Mouse (Mus musculus) brain, adult 2 months (tissue): Measurements from ENCODE around the gene Tuba1a.

ENCODE experiments used
- DNase-seq: peaks from one replicate; pipeline ENCODE4 v3.0.0; 2011; ENCODE audit warnings: low read depth, low spot score

The Tuba1a gene

GRCm38 (mm10) chr15:98956000-98956399 is 2.5 kb upstream of the Tuba1a start:
- DNase-seq: peak; percentile 16

- peak; percentile 43 for DNase-seq
Observed at GRCm38 (mm10) chr15:98955324-98955723, 1.8 kb upstream of the Tuba1a start.

- peak; percentile 84 for DNase-seq
Observed at GRCm38 (mm10) chr15:98954425-98955253, 1.1 kb upstream of the Tuba1a start.

- DNase-seq: peak; percentile 81
Observed at GRCm38 (mm10) chr15:98952751-98953400, 627 bp downstream of the Tuba1a start.

- DNase-seq: peak; percentile 81
Observed at GRCm38 (mm10) chr15:98952063-98952455, 1.4 kb downstream of the Tuba1a start.

GRCm38 (mm10) chr15:98951122-98952062 is 2.1 kb downstream of the Tuba1a start:
- peak; percentile 59 for DNase-seq

- DNase-seq: no peak
Observed at GRCm38 (mm10) chr15:98949607-98949892, 4.0 kb downstream of the Tuba1a start.

GRCm38 (mm10) chr15:98948857-98949606 is 4.5 kb downstream of the Tuba1a start:
- peak; percentile 14 for DNase-seq

- DNase-seq: no peak
Observed at GRCm38 (mm10) chr15:98948382-98948781, 5.1 kb downstream of the Tuba1a start.

GRCm38 (mm10) chr15:98947884-98948283 is 5.6 kb downstream of the Tuba1a start:
- DNase-seq: no peak

- no peak for DNase-seq
Observed at GRCm38 (mm10) chr15:98943133-98943532, 10.4 kb downstream of the Tuba1a start.

- DNase-seq: no peak
Observed at GRCm38 (mm10) chr15:98942081-98942480, 11.4 kb downstream of the Tuba1a start.

GRCm38 (mm10) chr15:98941539-98941938 is 12.0 kb downstream of the Tuba1a start:
- DNase-seq: no peak

GRCm38 (mm10) chr15:98940816-98941215 is 12.7 kb downstream of the Tuba1a start:
- DNase-seq: peak; percentile 78

GRCm38 (mm10) chr15:98934217-98934839 is 19.2 kb downstream of the Tuba1a start, which contains the start of gene Tuba1b:
Gene Tuba1b, minus strand, starts transcription at chr15:98934565.
- peak; percentile 96 for DNase-seq

- DNase-seq: peak; percentile 99
Observed at GRCm38 (mm10) chr15:98933833-98934216, 19.7 kb downstream of the Tuba1a start.

- peak; percentile 52 for DNase-seq
Observed at GRCm38 (mm10) chr15:98933004-98933671, 20.4 kb downstream of the Tuba1a start.

GRCm38 (mm10) chr15:98930998-98931397 is 22.5 kb downstream of the Tuba1a start:
- DNase-seq: no peak

GRCm38 (mm10) chr15:98930017-98930734 is 23.3 kb downstream of the Tuba1a start:
- DNase-seq: no peak
